Mouse (Mus musculus): ENCODE measurements around the gene Slc5a10. TPM values are rescaled to one million over a fixed set of nuclear protein-coding genes. Genes with fewer than 3 reads are reported as not detected.

The Slc5a10 gene
- polyA plus RNA-seq, 1 experiment from 2014 or later: not detected

DNA sequence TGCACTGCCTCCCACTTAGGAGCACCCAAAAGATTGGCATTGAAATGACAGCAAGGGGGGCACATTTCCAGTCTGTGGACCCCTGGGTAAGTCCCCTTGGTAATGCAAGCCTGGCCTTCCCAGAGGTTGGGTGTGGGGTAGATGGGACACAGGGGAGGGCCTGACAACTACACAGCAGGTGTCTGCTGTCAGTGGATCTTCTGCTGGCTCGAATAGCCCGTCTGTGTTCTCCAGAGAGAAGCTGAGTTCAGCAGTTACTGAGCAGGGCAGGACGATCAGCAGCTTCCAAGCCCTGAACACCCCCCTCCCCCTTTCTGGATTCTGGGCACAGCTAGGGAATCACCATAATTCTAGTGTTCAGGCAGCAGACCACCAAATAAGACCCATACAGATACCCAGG, 1.2 kb downstream of the Slc5a10 start:
- WGBS (ENCODE audit: missing documents): 96% methylated on average over 3 of the region's 3 CpGs
- H3K79me2 ChIP-seq (ENCODE audit: inconsistent target): no peaks in the 10 kb centered on the region
- H3K27ac ChIP-seq: no peak overlapping the region
- no peaks in the 10 kb centered on the region for H3K36me3 ChIP-seq (ENCODE audit: inconsistent target)
- H3K4me3 ChIP-seq (ENCODE audit: inconsistent target): no peak overlapping the region

DNA sequence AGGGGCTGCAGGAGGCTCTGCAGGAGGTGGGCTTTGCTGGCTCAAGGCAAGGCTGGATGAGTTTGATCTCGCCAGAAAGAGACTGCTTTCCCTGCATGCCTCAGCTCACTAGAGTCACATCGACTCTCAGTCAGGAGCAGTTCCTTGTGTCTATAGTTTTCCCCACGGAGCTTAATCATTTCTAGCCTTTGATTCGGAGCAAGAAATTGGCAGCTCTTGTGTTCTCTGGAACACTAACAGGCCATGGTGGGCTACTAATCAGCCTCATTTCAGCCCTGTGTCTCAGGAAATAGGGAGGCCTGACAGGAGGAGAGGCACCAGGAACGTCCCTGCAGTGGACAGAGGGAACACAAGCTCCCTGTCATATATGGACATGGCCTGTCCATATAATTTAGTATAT, 2.6 kb downstream of the Slc5a10 start:
- H3K79me2 ChIP-seq (ENCODE audit: inconsistent target): no peaks in the 10 kb centered on the region
- H3K36me3 ChIP-seq (ENCODE audit: inconsistent target): no peaks in the 10 kb centered on the region
- no peak overlapping the region for H3K4me3 ChIP-seq (ENCODE audit: inconsistent target)
- no peak overlapping the region for H3K27ac ChIP-seq
- WGBS (ENCODE audit: missing documents): 89% methylated on average over 5 of the region's 5 CpGs

DNA sequence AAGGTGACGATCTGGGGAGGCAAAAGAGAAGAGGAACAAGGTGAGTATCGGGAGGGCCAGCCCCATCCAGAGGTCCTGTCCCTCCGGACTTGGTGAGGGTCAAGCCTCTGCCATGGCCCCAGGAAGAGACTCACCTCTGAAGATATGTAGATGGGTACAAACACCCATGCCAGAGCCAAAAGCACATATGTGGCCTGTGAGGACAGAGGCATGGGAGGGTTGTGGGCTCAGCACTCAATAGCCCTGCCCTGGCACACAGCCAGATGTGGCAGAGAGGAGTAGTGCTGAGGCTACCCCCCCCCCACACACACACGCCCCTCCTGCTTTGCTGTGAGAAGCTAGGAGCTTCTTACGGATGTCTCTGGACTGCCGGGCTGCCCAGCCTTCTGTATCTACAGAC, 5.5 kb downstream of the Slc5a10 start:
- Histone ChIP-seq H3K79me2 (ENCODE audit: inconsistent target) (no peaks in the 10 kb centered on the region), H3K4me3 (ENCODE audit: inconsistent target) (no peak overlapping the region), H3K27ac (no peak overlapping the region), H3K36me3 (ENCODE audit: inconsistent target) (no peaks in the 10 kb centered on the region)
- WGBS (ENCODE audit: missing documents): 73% methylated on average over 5 of the region's 6 CpGs

DNA sequence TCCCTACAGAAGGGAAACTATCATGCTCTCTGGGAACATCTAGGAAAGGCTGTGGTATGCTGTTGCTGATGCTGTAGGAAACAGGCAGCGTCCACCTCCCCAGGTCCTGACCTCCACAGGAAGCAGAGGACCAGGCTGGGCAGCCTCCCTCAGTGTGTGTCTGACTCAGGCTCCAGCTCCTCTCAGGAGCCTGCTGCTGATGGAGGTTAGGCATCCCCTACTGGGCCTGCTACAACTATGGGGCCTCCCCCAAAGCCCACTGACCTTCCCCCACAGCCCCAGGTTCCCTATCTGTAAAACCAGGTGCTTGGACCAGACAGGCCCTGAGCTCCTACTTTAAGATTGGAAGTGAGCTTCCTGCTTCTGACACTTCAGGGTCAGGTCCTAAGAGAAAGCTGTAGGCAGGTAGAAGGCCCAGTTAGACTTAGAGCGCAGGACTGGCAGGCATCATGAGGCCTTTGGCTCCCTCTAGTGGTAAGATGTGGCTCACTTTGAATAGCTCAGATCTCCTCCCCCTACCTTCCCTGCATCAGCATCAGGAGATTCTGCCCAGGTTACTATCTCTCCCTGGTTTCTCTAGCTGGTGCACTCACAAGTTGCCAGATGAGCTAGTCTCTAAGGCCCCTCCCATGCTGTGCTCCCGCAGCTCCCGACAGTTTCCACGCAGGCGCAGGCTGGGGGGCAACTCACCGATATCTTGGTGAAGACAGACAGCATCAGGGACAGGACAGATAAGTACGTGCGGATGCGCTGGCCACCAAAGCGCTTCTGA, 6.1 kb downstream of the Slc5a10 start:
- Histone ChIP-seq H3K36me3 (ENCODE audit: inconsistent target) (no peaks in the 10 kb centered on the region), H3K4me3 (ENCODE audit: inconsistent target) (no peak overlapping the region), H3K79me2 (ENCODE audit: inconsistent target) (no peaks in the 10 kb centered on the region), H3K27ac (no peak overlapping the region)
- 55% methylated on average over 11 of the region's 11 CpGs for WGBS (ENCODE audit: missing documents)

DNA sequence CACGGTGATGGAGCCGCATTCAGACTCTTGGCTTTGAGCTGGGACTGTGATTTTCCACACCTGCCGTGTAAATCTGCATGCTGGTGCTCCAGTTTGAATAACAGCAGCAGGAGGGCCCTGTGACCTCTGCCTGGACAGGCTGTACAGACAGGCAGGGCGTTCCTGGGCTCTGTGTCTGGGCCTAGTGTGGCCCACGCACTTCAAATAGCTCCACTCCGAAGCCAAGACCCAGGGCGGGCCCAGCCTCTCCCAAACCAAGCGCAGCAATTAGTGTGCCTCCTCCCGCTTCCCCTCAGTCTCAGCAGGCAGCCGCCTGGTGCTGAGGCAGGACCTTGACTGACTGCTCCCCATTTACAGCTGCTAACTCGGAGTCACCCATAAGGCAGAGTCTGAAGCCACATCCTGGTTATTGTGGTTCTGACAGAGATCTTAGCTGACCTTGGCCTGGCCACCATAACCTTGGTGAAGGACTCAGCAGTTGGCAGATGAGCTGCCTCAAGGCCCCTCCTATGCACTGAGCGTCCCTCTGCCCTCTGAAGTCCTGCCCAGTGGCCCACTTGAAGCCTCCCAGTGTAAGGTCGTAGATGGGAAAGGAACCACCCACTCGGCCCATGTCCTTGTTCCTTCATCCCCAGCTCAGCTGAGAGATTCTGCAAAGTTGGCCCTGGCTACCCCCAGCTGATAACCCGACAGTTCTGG, 7.3 kb downstream of the Slc5a10 start:
- H3K27ac ChIP-seq: no peak overlapping the region
- WGBS (ENCODE audit: missing documents): 85% methylated on average over 15 of the region's 15 CpGs
- H3K36me3 ChIP-seq (ENCODE audit: inconsistent target): no peaks in the 10 kb centered on the region
- H3K4me3 ChIP-seq (ENCODE audit: inconsistent target): no peak overlapping the region
- H3K79me2 ChIP-seq (ENCODE audit: inconsistent target): no peaks in the 10 kb centered on the region

DNA sequence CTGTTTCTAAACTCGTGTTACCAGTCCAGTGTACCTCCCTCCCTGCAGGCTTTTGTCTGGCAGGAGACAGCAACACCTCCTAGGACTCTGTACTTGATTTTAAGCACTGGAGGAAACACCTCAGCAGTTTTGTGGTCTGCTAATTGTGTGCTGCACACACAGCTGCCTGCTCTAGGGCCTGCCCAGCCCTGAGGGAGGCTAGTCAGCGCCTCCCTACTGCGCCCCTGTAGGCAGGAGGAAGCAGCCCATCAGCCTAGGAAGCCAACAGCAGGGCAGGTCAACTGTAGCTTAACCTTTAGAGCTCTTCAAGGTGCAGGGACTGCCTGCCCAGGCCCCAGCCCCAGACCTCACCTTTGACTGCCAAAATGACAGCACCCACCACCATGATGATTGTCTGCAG, 11.7 kb downstream of the Slc5a10 start:
- no peaks in the 10 kb centered on the region for H3K36me3 ChIP-seq (ENCODE audit: inconsistent target)
- no peak overlapping the region for H3K4me3 ChIP-seq (ENCODE audit: inconsistent target)
- 37% methylated on average over 3 of the region's 3 CpGs for WGBS (ENCODE audit: missing documents)
- H3K79me2 ChIP-seq (ENCODE audit: inconsistent target): no peaks in the 10 kb centered on the region
- no peak overlapping the region for H3K27ac ChIP-seq

DNA sequence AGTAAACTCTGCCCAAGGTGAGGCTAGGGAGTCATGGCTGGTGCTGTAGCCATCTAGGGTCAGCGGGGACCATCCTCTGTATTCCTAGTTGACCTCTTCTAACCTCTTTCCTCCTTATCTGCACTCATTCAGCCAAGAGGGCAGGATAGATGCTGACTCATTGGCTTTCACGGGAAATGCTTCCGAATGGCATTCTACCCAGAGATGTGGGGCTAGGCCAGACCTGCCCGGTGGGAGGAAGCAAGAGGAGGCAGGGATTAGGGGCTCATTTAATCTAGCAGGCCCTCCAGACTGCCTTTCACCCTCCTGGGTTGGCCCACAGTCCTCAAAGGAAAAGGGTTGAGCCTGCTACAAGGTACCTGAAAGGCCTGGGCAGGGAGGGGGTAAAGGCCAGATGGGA, 14.4 kb downstream of the Slc5a10 start:
- Histone ChIP-seq H3K36me3 (ENCODE audit: inconsistent target) (no peaks in the 10 kb centered on the region), H3K4me3 (ENCODE audit: inconsistent target) (no peak overlapping the region), H3K79me2 (ENCODE audit: inconsistent target) (no peaks in the 10 kb centered on the region), H3K27ac (no peak overlapping the region)
- WGBS (ENCODE audit: missing documents): 89% methylated on average over 4 of the region's 4 CpGs

DNA sequence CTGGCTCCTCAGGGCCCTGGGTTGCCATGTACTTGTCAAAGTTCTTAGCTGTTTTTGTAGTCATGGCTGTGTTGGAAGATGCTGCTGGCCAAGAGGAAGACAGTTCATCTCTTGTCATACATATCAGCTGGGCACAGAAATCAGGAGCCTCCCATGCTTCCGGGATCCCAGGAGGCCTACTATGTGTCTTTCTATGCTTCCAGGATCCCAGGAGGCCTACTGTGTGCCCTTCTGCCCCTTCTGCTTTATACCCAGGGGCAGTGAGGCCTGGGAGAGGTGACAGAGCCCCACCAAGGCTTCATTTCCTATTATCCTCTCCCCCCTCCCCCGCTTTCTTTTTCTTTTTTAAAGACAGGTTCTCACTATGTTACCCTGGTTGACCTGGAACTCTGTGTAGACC, 15.0 kb downstream of the Slc5a10 start:
- 78% methylated on average over 2 of the region's 2 CpGs for WGBS (ENCODE audit: missing documents)
- H3K79me2 ChIP-seq (ENCODE audit: inconsistent target): no peaks in the 10 kb centered on the region
- no peak overlapping the region for H3K4me3 ChIP-seq (ENCODE audit: inconsistent target)
- H3K36me3 ChIP-seq (ENCODE audit: inconsistent target): no peaks in the 10 kb centered on the region
- no peak overlapping the region for H3K27ac ChIP-seq

DNA sequence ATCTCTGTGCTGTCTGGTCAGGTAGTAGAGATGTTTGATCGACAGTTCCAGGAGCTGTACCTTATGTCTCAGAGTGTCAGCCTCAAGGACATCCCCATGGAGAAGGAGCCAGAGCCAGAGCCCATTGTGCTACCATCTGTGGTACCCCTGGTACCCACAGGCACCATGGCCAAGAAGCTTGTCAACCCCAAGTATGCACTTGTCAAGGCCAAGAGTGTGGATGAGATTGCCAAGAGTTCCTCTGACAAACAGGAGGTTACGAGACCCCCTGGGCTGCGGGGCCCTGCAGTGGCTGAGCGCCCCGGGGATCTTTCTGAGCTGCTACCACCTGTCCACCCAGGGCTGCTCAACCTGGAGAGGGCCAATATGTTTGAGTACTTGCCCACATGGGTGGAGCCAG, 18.1 kb downstream of the Slc5a10 start:
- Histone ChIP-seq H3K27ac (no peak overlapping the region), H3K79me2 (ENCODE audit: inconsistent target) (no peaks in the 10 kb centered on the region), H3K36me3 (ENCODE audit: inconsistent target) (no peaks in the 10 kb centered on the region), H3K4me3 (ENCODE audit: inconsistent target) (no peak overlapping the region)
- WGBS (ENCODE audit: missing documents): 100% methylated on average over 5 of the region's 5 CpGs

DNA sequence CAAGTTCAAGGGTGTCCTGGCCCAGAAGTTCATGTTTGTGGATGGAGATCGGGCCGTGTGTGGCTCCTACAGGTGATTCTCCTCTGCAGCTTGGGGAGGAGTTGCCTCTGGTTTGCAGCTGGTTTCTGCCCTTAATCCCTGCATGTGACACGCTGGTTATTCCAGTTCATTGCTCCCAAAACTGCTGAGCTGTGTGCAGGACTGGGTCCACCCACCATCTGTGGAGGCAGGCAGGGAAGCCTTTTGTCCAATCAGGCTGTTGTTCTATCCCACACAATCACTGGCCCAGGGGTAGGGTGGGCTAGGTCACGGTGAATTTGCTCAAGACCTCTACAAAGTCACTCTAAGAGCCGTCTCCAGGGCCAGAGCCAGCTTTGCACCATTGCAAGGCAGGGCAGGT, 18.9 kb downstream of the Slc5a10 start:
- no peak overlapping the region for H3K4me3 ChIP-seq (ENCODE audit: inconsistent target)
- H3K79me2 ChIP-seq (ENCODE audit: inconsistent target): no peaks in the 10 kb centered on the region
- no peak overlapping the region for H3K27ac ChIP-seq
- WGBS (ENCODE audit: missing documents): 95% methylated on average over 5 of the region's 5 CpGs
- H3K36me3 ChIP-seq (ENCODE audit: inconsistent target): no peaks in the 10 kb centered on the region

DNA sequence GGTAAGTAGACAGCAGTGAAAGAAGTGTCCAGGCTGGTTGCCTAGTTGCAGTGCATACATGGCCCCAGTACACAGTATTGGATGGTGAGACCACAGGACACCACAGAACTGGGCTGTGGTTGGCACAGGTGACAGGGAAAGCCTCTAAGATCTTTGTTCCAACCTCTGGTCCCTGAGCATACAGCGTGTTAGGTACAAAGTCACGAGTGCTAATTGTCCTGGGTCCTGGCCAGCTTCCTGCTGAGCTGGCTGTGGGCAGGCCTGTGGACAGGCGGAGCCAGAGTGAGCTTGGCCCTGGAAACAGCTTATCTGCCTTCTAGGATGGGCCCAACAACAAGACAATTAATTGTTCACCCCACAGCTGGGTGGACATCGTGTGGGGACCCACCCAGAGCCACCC, 20.7 kb downstream of the Slc5a10 start:
- Histone ChIP-seq H3K27ac (no peak overlapping the region), H3K36me3 (ENCODE audit: inconsistent target) (no peaks in the 10 kb centered on the region), H3K4me3 (ENCODE audit: inconsistent target) (no peak overlapping the region), H3K79me2 (ENCODE audit: inconsistent target) (no peaks in the 10 kb centered on the region)
- 57% methylated on average over 4 of the region's 4 CpGs for WGBS (ENCODE audit: missing documents)

DNA sequence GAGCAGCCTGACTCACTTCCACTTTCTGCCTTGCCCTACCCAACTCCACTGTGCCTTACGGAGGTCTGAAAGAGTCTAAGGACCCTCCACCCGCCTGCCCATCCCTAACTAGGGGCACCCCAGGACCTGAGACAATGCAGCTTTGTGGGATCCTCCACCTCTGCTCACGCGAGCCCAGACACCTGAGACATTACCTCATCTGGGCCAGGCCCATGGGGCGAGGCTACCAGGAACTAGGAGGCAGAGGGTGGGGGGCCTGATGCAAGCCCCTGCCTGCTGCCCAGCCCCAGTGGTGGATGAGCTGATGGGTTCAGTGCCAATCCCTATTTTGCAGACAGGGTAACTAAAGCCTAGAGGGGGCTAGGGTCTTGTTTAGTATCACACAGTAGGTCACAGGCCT, 21.2 kb downstream of the Slc5a10 start:
- Histone ChIP-seq H3K27ac (no peak overlapping the region), H3K36me3 (ENCODE audit: inconsistent target) (no peaks in the 10 kb centered on the region), H3K4me3 (ENCODE audit: inconsistent target) (no peak overlapping the region), H3K79me2 (ENCODE audit: inconsistent target) (no peaks in the 10 kb centered on the region)
- 78% methylated on average over 5 of the region's 5 CpGs for WGBS (ENCODE audit: missing documents)

DNA sequence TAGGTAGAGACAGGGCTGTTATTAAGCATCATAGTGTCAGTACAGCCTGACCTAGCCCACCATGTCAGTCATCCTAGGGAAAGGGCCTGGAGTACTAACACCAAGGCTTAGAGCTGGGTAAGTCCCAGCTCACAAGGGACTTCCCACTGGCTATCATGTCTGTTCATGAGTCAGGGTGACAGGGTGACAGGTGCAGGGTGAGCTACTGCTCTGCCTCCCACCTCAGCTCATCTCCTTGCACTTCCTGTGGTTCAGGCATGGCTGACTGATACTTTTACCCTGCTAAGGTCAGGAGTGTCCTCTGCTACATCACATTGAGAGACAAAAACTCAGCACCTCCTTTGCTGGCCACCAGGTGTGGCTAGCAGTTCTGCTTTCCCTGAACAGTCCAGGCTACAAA, 21.8 kb downstream of the Slc5a10 start:
- Histone ChIP-seq H3K36me3 (ENCODE audit: inconsistent target) (no peaks in the 10 kb centered on the region), H3K4me3 (ENCODE audit: inconsistent target) (no peak overlapping the region), H3K79me2 (ENCODE audit: inconsistent target) (no peaks in the 10 kb centered on the region), H3K27ac (no peak overlapping the region)

DNA sequence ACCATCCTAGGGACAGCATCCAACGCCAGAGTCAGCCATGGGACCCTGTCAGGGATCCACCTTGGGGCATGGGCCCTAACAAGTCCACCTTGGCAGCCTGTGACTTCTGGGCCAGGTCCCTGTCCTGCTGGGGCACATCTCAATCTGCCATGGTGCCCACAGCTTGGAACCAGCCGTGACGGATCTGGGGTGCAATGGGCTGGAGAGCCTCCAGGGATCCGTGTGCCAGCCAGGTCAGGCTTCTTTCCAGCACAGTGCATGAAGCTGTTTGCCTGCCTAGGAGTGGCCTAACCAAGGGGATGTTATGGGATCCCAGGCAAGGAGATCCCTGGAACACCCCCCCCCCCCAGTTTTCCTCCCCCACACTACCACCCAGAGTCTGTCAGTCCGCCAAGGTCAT, 27.6 kb downstream of the Slc5a10 start:
- Histone ChIP-seq H3K79me2 (ENCODE audit: inconsistent target) (no peaks in the 10 kb centered on the region), H3K27ac (no peak overlapping the region), H3K4me3 (ENCODE audit: inconsistent target) (no peak overlapping the region), H3K36me3 (ENCODE audit: inconsistent target) (no peaks in the 10 kb centered on the region)
- WGBS (ENCODE audit: missing documents): 99% methylated on average over 5 of the region's 5 CpGs

DNA sequence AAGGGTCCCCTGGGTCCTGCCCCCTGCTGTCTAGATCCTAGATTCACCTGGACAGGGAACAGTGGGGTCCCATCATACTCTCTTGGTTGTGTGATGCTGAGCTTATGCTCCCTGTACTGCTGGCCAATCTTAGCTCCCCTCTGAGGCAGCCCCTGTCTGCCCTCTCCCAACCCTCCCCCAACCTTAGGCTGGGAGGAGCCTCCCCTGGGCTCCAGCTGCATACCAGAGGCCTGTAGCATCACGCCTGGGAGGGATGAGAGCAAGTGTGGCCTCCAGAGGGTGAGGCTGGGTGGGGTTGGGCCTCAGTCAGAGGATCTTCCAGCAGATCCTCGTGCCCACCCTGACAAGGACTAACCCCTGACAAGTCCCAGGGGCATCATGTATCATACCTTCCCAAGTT, 33.0 kb downstream of the Slc5a10 start:
- Histone ChIP-seq H3K36me3 (ENCODE audit: inconsistent target) (no peaks in the 10 kb centered on the region), H3K27ac (no peak overlapping the region), H3K4me3 (ENCODE audit: inconsistent target) (no peak overlapping the region), H3K79me2 (ENCODE audit: inconsistent target) (no peaks in the 10 kb centered on the region)
- WGBS (ENCODE audit: missing documents): 87% methylated on average over 2 of the region's 2 CpGs
